Mouse (Mus musculus) heart, embryonic 10.5 days (tissue): ENCODE measurements around the gene Npl. TPM values are rescaled to one million over a fixed set of nuclear protein-coding genes. Genes with fewer than 3 reads are reported as not detected.

Source experiments
- DNase-seq: peaks from one replicate; pipeline ENCODE4 v3.0.0-alpha.2; 2017; ENCODE audit warnings: low spot score
- H3K27ac ChIP-seq: fragments of 300-500 bp; sonication (generic); 2 replicates; pipeline ENCODE4 v1.5.1; 2016; ENCODE audit warnings: mild to moderate bottlenecking
- H3K27me3 ChIP-seq: fragments of 300-500 bp; sonication (generic); 2 replicates; pipeline ENCODE4 v1.6.1; 2016; ENCODE audit warnings: mild to moderate bottlenecking; ENCODE audit not compliant: poor library complexity, insufficient read depth, severe bottlenecking
- H3K36me3 ChIP-seq: fragments of 300-500 bp; sonication (generic); 2 replicates; pipeline ENCODE4 v1.6.1; 2016; ENCODE audit warnings: mild to moderate bottlenecking, moderate library complexity
- H3K4me1 ChIP-seq: fragments of 300-500 bp; sonication (generic); 2 replicates; pipeline ENCODE4 v1.6.1; 2016; ENCODE audit warnings: mild to moderate bottlenecking
- H3K4me3 ChIP-seq: fragments of 300-500 bp; sonication (generic); 2 replicates; pipeline ENCODE4 v1.5.1; 2016; ENCODE audit warnings: mild to moderate bottlenecking, moderate library complexity
- H3K9me3 ChIP-seq: fragments of 300-500 bp; sonication (generic); 2 replicates; pipeline ENCODE4 v1.6.1; 2016; ENCODE audit warnings: mild to moderate bottlenecking, moderate library complexity
- WGBS: fragments of 180-500 bp; shearing (Covaris S2); methylation state at CpG from one replicate; pipeline ENCODE4 v1.1.7; 2016; 5-methylcytosine and 5-hydroxymethylcytosine counted together
- polyA plus RNA-seq: library from polyadenylated mRNA; unstranded; fragments of >200 nt; fragmentation: Nextera tagmentation; extraction: Ambion mirVana; gene quantifications from 2 replicates; pipeline ENCODE4 v1.2.1, GENCODE M21; 2016

Npl gene
- polyA plus RNA-seq, 1 experiment from 2014 or later = 8.0 TPM

DNA sequence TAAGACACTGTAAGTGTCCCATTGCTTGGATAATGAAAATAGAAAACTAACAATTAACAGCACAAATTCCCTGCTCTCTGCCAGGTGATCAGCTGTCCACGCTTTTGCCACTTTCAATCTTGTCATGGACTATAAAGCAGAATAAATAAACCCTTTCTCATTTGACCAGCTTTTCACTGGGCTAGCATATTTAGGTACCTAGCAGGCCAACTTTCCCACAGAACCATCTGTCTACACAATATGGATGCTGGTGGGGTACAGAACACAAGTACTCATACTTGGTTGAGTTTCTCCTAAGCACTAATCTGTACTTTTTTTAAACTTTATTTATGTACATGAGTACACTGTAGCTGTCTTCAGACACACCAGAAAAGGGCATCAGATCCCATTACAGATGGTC, 70.5 kb downstream of the Npl start:
- H3K27me3 ChIP-seq = no peaks in the 10 kb centered on the region
- H3K4me3 ChIP-seq = no peak overlapping the region
- peaks cover 86% of the 10 kb centered on the region for H3K36me3 ChIP-seq
- H3K9me3 ChIP-seq = no peaks in the 10 kb centered on the region
- no peak for DNase-seq
- no peaks in the 10 kb centered on the region for H3K4me1 ChIP-seq
- H3K27ac ChIP-seq = no peak overlapping the region
- WGBS = 100% methylated on average over 1 of the region's 1 CpGs

DNA sequence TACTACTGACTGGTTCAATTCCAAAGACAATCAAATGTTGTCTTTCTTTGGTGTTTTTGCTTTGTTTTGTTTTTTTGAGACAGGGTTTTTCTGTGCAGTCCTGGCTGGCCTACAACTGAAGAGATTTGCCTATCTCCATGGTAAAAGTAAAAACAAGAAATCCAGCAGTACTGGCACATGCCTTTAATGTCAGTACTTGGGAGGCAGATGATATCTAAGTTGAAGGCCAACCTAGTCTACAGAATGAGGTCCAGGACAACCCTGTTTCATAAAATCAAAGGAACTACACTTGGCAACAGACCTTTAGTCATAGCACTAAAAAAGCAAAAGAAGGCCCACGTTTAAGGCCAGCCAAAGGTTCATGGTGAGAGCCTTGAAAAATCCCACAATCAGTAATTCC, 88.0 kb downstream of the Npl start:
- H3K27ac ChIP-seq = no peak overlapping the region
- no peak overlapping the region for H3K4me3 ChIP-seq
- H3K36me3 ChIP-seq = peaks cover 100% of the 10 kb centered on the region
- DNase-seq = no peak
- H3K27me3 ChIP-seq = no peaks in the 10 kb centered on the region
- WGBS = 88% methylated on average over 1 of the region's 1 CpGs
- H3K9me3 ChIP-seq = no peaks in the 10 kb centered on the region
- no peaks in the 10 kb centered on the region for H3K4me1 ChIP-seq

DNA sequence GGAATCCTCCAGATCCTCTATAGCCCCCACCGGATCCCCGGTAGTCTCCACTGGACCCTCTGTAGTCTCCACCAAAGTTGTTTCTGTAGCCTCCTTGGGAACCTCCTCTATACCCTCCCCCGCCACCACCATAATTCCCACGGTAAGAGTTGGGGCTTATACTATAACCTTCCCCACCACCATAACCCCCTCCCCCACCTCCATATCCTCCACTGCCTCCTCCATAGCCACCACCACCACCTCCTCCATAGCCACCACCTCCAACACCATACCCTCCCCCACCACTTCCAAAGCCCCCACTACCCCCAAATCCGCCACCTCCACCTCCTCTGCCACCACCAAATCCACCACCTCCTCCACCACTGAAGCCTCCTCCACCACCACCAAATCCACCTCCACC, 93.7 kb downstream of the Npl start:
- no peak for DNase-seq
- 91% methylated on average over 5 of the region's 5 CpGs for WGBS
- peaks cover 79% of the 10 kb centered on the region for H3K36me3 ChIP-seq

DNA sequence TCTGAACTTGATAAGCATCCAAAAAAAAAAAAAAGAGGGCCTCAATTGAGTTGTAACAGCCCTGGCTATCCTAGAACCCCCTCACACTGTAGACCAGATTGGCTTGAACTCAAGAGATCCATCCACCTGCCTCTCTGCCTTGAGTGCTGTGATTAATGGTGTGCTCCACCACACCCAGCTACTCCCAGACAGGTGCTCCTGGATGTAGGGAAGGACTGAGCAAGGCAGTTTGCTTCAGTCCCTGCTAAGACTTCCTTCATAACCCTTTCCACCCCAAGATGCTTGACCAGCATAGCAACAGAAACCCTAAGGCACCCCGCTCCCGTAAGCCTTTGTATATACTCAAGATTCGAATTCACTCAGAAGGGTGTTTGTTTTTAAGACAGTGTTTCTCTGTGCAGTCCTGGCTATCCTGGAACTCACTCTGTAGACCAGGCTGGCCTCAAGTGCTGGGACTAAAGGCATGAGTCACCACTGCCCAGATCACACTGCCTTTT, 96.7 kb downstream of the Npl start:
- Histone ChIP-seq H3K27me3 (no peaks in the 10 kb centered on the region), H3K4me3 (no peak overlapping the region), H3K27ac (no peak overlapping the region), H3K4me1 (no peaks in the 10 kb centered on the region), H3K36me3 (peaks cover 54% of the 10 kb centered on the region), H3K9me3 (no peaks in the 10 kb centered on the region)
- no peak for DNase-seq
- 87% methylated on average over 3 of the region's 3 CpGs for WGBS

More for the DNA sequence above, 93.7 kb downstream of the Npl start:
- H3K27me3 ChIP-seq = no peaks in the 10 kb centered on the region
- no peak overlapping the region for H3K4me3 ChIP-seq
- H3K27ac ChIP-seq = no peak overlapping the region
- H3K9me3 ChIP-seq = no peaks in the 10 kb centered on the region
- H3K4me1 ChIP-seq = no peaks in the 10 kb centered on the region

Other genes starting within 250 kb of the Npl start
- 62.6 and 85.3 TPM in 2 replicates for gene Lamc1, start 217.3 kb downstream of the Npl start, polyA plus RNA-seq
- 0.17 and 0.20 TPM in 2 replicates for gene Shcbp1l, start 124.9 kb downstream of the Npl start, polyA plus RNA-seq
- 22.8 and 25.1 TPM in 2 replicates for gene Dhx9, start 62.4 kb downstream of the Npl start, polyA plus RNA-seq
- 0.54 and 0.55 TPM in 2 replicates for gene Rgs8, start 103.0 kb upstream of the Npl start, polyA plus RNA-seq
- gene Rgs16, start 190.3 kb upstream of the Npl start, polyA plus RNA-seq = 2.6 and 2.9 TPM in 2 replicates
- gene Rnasel, start 199.4 kb upstream of the Npl start, polyA plus RNA-seq = 4.4 and 6.8 TPM in 2 replicates